Mouse (Mus musculus): Measurements from ENCODE around the gene Olfr285. TPM values are rescaled to one million over a fixed set of nuclear protein-coding genes. Genes with fewer than 3 reads are reported as not detected.
A peak's percentile ranks its signal among the peaks of the same experiment; 100 is the strongest.

The Olfr285 gene
- not detected for total RNA-seq (2021)

DNA sequence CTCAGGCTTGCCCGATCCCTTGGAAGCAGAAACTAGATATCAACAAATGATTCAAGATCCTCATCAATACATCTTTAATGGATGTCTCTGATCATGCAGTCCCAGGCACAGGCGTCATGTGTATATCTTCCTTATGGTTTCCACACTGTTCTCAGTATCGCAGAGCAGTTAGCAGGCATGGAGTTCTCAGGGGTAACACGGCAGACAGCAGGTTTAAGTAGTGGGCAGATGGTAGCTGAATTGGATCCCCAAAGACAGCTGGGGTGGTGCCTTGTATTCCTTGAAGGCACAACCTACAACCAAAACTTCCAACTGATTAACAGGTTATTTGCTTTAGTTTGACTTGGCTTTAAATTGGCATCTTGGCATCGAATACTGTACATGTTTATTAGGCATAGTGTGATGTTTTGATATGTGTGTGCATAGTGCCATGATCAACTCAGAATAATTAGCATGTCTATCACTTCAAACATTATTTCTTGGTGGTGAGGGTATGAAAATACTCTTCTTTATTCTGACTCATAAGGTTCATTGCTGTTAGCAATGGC is at the start of gene Olfr285:
TSS of gene Olfr285 (minus strand) at position 177 of the 548 bp plus-strand sequence.
- DNase-seq (ENCODE audit: extremely low spot score in 1 of 2, low spot score in 1 of 2), result no peak

DNA sequence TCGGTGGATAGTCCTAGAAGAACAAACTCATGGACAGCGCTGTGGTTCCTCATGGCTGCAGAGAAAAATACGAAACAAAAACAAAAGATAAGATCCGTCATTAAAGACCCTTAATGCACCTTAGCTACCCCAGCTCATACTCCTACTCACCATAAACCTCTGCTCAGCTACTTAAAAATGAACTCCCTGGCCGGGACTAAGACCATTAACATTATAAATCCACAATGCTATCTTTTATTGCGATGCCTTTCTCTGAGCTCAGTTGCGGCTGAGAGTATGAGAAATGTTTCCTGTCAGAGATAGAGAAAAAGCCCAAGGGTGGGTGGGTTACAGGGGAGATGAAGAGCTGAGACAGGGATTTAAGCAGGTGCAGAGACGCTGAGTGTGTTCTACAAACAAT is 23.7 kb upstream of the Olfr285 start, which contains the start of gene Olfr284:
TSS of gene Olfr284 (minus strand) at position 101 of the 400 bp plus-strand sequence.
- no peak for DNase-seq (ENCODE audit: extremely low spot score in 1 of 2, low spot score in 1 of 2)

DNA sequence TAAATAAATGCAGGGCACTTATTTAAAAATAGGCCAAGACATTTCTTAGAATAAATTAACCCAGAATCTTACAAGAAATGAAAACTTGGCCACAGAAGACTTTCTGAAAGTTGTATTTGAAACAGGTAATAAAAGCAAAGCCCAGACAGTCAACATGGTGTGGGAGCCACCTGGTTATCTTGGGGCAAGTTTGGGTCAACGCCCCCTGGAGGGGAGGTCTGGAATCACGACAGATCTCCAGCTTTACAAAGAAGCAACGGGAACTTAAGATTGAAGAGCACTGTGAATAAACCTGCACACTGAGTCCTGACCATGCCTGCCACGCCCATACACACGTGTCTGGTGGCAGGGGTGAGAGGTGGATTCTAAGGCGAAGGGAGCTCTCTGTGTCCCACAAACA is 1.4 kb downstream of the Olfr285 start:
- DNase-seq (ENCODE audit: extremely low spot score in 1 of 2, low spot score in 1 of 2), result no peak

DNA sequence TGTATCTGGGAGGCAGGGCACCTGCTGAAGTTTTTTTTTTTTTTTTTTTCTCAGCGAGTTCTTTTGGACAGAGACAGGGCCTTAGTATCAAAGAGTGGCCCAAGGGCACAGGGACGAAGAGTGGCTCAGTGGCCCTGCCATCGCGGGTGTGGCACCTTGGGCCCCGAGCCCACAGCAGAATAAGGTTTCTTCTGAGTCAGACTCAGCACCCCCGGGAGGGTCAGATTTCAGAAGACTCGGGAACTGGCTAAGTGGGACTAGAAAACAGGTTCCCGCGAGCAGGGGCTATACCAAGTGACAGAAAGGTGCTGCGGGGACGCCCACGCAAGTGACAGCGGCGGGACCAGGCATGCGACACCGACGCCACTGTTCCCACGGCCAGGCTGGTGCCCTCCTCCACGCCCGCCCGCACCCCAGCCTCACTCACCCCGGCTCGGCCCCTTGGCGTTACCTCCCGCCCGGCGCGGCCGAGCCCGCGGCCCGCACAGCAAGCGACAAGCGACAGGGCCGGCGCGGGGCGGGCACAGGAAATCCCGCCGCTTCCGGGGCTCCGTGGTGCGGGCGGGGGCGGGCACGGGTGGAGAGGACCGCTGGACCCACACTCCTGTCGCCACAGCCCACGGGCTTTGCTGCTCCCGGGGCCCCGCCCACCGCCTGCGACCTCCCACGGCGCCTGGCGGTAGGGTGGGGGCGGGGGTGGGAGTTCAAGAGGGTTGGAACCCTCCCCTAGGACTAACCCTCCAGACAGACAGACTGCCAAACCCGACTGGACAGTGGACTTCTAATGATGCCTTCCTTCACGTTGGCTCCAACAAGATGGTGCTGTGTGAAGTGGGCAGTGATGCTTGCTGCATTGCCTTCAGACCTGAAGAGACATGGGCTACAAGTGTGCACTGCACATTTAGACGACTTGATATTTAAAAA is 21.3 kb downstream of the Olfr285 start, which contains the start of gene Zfp641:
TSS of gene Zfp641 (minus strand) at position 534 of the 924 bp plus-strand sequence.
- DNase-seq (ENCODE audit: extremely low spot score in 1 of 2, low spot score in 1 of 2), result peak; percentile 38 to 51

DNA sequence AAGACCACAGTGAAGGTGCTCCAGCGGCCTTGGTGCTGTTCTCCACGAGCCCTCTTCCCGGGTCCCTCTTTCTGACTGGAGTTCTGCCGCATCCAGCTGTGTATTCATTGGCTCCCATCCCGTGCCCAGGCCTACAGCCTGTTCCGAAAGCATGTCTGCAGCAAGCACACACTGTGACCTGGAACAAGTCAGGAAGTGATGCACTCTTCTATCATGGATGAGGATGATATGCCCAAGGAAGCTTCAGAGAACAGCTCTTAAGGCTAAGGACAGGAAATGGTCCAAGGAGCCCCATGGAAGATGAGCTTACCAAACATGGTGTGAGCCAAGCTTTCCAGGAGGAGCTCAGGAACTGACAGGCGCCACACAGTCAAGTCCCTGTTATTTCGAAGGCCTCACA is 23.5 kb downstream of the Olfr285 start:
- no peak for DNase-seq (ENCODE audit: extremely low spot score in 1 of 2, low spot score in 1 of 2)

DNA sequence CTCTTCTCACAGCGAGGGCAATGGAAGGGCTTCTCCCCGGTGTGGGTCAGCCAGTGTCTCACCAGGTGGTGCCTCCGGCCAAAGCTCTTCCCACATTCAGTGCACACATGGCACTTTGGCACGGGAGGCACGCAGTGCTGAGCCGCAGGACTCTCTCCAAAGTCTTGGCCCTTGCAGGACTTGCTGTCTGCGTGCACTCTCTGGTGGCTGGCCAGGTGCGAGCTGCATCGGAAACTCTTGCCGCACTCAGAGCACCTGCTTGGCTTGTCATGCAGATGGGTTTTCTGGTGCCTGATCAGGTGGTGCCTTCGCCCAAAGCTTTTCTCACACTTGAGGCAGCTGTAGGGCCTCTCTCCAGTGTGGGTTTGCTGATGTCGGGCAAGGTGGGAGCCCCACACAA is 28.6 kb downstream of the Olfr285 start:
- no peak for DNase-seq (ENCODE audit: extremely low spot score in 1 of 2, low spot score in 1 of 2)

DNA sequence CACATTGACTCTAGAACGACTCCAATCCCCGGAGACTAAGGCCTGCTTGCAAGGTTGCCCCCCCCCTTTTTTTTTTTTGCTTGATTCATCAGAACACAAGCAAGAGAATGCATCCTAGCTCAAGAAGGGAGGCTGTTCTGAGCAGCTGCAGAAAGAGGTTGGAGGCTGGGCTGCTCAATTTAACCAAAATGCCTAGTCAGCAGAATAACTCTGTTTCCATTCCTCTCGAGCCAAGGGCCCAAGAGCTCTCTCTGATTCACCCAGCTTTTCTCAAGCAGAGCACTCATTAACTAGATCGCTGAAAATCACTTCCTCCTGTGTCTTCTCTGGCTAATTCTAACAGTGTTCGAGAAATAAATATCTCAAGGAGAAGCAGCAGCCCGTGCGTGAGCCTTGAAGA is 30.7 kb downstream of the Olfr285 start:
- no peak for DNase-seq (ENCODE audit: extremely low spot score in 1 of 2, low spot score in 1 of 2)

Other genes with a start within 250 kb of the Olfr285 start
- gene Pfkm, start 224.8 kb downstream of the Olfr285 start, total RNA-seq (2021), result 100 to 1,000 TPM; 348 to 370 TPM
- 10 to 100 TPM; 10.8 to 12.6 TPM for gene Senp1, start 223.6 kb downstream of the Olfr285 start, total RNA-seq (2021)
- gene Asb8, start 151.7 kb downstream of the Olfr285 start, total RNA-seq (2021), result 10 to 100 TPM; 48.7 to 53.0 TPM
- gene Ccdc184, start 150.2 kb downstream of the Olfr285 start, total RNA-seq (2021), result 10 to 100 TPM; 10.9 to 12.4 TPM
- not detected for gene Olfr288, start 121.8 kb downstream of the Olfr285 start, total RNA-seq (2021)
- gene Gm44579, start 96.4 kb downstream of the Olfr285 start, total RNA-seq (2021), result under 1 TPM in 1 of 2 experiments, not detected in 1; 0.15 TPM
- gene Olfr287, start 96.3 kb downstream of the Olfr285 start, total RNA-seq (2021), result 1 to 10 TPM; 3.6 to 5.3 TPM
- gene Olfr286, start 82.9 kb downstream of the Olfr285 start, total RNA-seq (2021), result not detected
- gene H1fnt, start 60.1 kb downstream of the Olfr285 start, total RNA-seq (2021), result not detected
- 1 to 10 TPM; 5.9 to 6.8 TPM for gene Zfp641, start 21.2 kb downstream of the Olfr285 start, total RNA-seq (2021)
- gene Olfr284, start 23.6 kb upstream of the Olfr285 start, total RNA-seq (2021), result not detected
- gene Olfr283, start 63.6 kb upstream of the Olfr285 start, total RNA-seq (2021), result not detected
- not detected for gene Olfr282, start 113.9 kb upstream of the Olfr285 start, total RNA-seq (2021)
- not detected for gene Olfr281, start 135.2 kb upstream of the Olfr285 start, total RNA-seq (2021)
- gene OR5BS1P, start 152.5 kb upstream of the Olfr285 start, total RNA-seq (2021), result not detected
- gene Lalba, start 165.4 kb upstream of the Olfr285 start, total RNA-seq (2021), result not detected
- under 1 TPM; 0.07 to 0.16 TPM for gene Olfr279, start 175.0 kb upstream of the Olfr285 start, total RNA-seq (2021)
- gene Kansl2, start 216.9 kb upstream of the Olfr285 start, total RNA-seq (2021), result 10 to 100 TPM; 59.5 to 59.7 TPM